Mouse (Mus musculus) heart, postnatal 14 days (tissue): Measurements from ENCODE around the gene Olfml2a. TPM values are rescaled to one million over a fixed set of nuclear protein-coding genes. Genes with fewer than 3 reads are reported as not detected.
A peak's percentile ranks its signal among the peaks of the same experiment; 100 is the strongest.
"Not testable (repeated sequence)": the region's sequence is repeated elsewhere in the genome, so short reads cannot be mapped to it uniquely, and the experiment has no call there.

ENCODE experiments used
- DNase-seq, 2 experiments: peaks; one replicate each; pipeline ENCODE4 v3.0.0; 2021 to 2022
- intact Hi-C: fragments of 180-260 bp; cut with DNase I; formaldehyde crosslinking; loops from one replicate; pipeline ENCODE4 v1.15.1; 2025
- total RNA-seq, 2 experiments: library from RNA; stranded (reverse); gene quantifications; 2 replicates each; pipeline ENCODE4 v1.2.3; 2021

Olfml2a gene
- total RNA-seq, 2 experiments from 2014 or later = 11.6 to 11.8 TPM

GRCm38 (mm10) chr2:39005574-39006079, 73.8 kb downstream of the Olfml2a start, which contains the start of gene Rpl35:
TSS of gene Rpl35 (minus strand) at chr2:39005624.
- DNase-seq = no peak
- intact Hi-C loops = loop anchor here (10.0 kb wide), 1 partner anchor 351 kb away; no protein-coding TSS in a partner anchor

GRCm38 (mm10) chr2:39006149-39006730, 74.5 kb downstream of the Olfml2a start:
- no peak for DNase-seq
- intact Hi-C loops = loop anchor here (10.0 kb wide), 1 partner anchor 351 kb away; no protein-coding TSS in a partner anchor

GRCm38 (mm10) chr2:39007865-39008264, 76.1 kb downstream of the Olfml2a start:
- intact Hi-C loops = loop anchor here (10.0 kb wide), 1 partner anchor 353 kb away; no protein-coding TSS in a partner anchor
- peak; percentile 96 to 97 for DNase-seq

GRCm38 (mm10) chr2:39008350-39008851, 76.6 kb downstream of the Olfml2a start:
- intact Hi-C loops = loop anchor here (10.0 kb wide), 1 partner anchor 354 kb away; no protein-coding TSS in a partner anchor
- no peak for DNase-seq

GRCm38 (mm10) chr2:39008954-39009365, 77.2 kb downstream of the Olfml2a start:
- intact Hi-C loops = loop anchor here (10.0 kb wide), 1 partner anchor 354 kb away; no protein-coding TSS in a partner anchor
- DNase-seq = peak in 1 of 2 experiments; percentile 43

GRCm38 (mm10) chr2:39010144-39010543, 78.4 kb downstream of the Olfml2a start:
- DNase-seq, intact Hi-C loops: not testable (repeated sequence)

GRCm38 (mm10) chr2:39011264-39011663, 79.5 kb downstream of the Olfml2a start:
- no peak for DNase-seq
- intact Hi-C loops = no loop called here

- intact Hi-C loops = no loop called here
- DNase-seq = no peak
Observed at GRCm38 (mm10) chr2:39011971-39012370, 80.2 kb downstream of the Olfml2a start.

- DNase-seq = no peak
- intact Hi-C loops = no loop called here
Observed at GRCm38 (mm10) chr2:39012768-39013279, 81.0 kb downstream of the Olfml2a start.

Other genes starting within 250 kb of the Olfml2a start
- gene Nr5a1, start 217.4 kb upstream of the Olfml2a start, total RNA-seq = under 1 TPM in 1 of 2 experiments, not detected in 1; 0.07 TPM
- gene Nr6a1, start 4.3 kb upstream of the Olfml2a start, total RNA-seq = 1 to 10 TPM; 1.2 to 1.3 TPM
- under 1 TPM; 0.19 to 0.34 TPM for gene Wdr38, start 65.5 kb downstream of the Olfml2a start, total RNA-seq
- gene Arpc5l, start 73.4 kb downstream of the Olfml2a start, total RNA-seq = 10 to 100 TPM; 68.4 to 73.5 TPM
- gene Rpl35, start 73.6 kb downstream of the Olfml2a start, total RNA-seq = 100 to 1,000 TPM; 312 to 359 TPM
- 10 to 100 TPM; 17.9 to 19.2 TPM for gene Golga1, start 133.6 kb downstream of the Olfml2a start, total RNA-seq